Mouse (Mus musculus) liver, embryonic 14.5 days (tissue): ENCODE results near the gene Stk24. TPM values are rescaled to one million over a fixed set of nuclear protein-coding genes. Genes with fewer than 3 reads are reported as not detected.

Source experiments
- ATAC-seq: fragments of 200-750 bp; cut with Nextera tagmentation; 2 replicates; pipeline ENCODE4 v1.8.0; 2017; ENCODE audit warnings: moderate number of reproducible peaks, mild to moderate bottlenecking, moderate library complexity; ENCODE audit not compliant: insufficient read depth
- DNase-seq, 3 experiments: peaks; one replicate each; pipeline ENCODE4 v3.0.0-alpha.2; 2012 to 2013; ENCODE audit warnings: low read depth in 3 of 3, low spot score in 3 of 3
- H3K27ac ChIP-seq: fragments of 300-500 bp; sonication (generic); 2 replicates; pipeline ENCODE4 v1.5.1; 2014; ENCODE audit warnings: moderate library complexity, mild to moderate bottlenecking, control low read depth, inconsistent platforms
- H3K27me3 ChIP-seq: fragments of 300-500 bp; sonication (generic); 2 replicates; pipeline ENCODE4 v1.6.1; 2014; ENCODE audit warnings: mild to moderate bottlenecking, low read length, moderate library complexity; ENCODE audit not compliant: control insufficient read depth, insufficient read depth
- H3K36me3 ChIP-seq: fragments of 300-500 bp; sonication (generic); replicated peaks from 2 replicates; pipeline ENCODE4 v1.6.1; 2014; ENCODE audit warnings: low read depth; ENCODE audit not compliant: control insufficient read depth, insufficient read depth
- H3K4me1 ChIP-seq, 2 experiments: fragments of 200-500 bp in 1 of 2; fragments of 300-500 bp in 1 of 2; sonication (generic) in 1 of 2; replicated peaks; 2 replicates each; pipeline ENCODE4 v1.6.1; 2012 to 2014; ENCODE audit warnings: antibody characterized with exemption in 1 of 2, inconsistent platforms in 1 of 2, low read length in 1 of 2; ENCODE audit not compliant: control insufficient read depth in 2 of 2, insufficient read depth in 2 of 2
- H3K4me2 ChIP-seq: fragments of 300-500 bp; sonication (generic); 2 replicates; pipeline ENCODE4 v1.6.1; 2014; ENCODE audit warnings: low read depth, mild to moderate bottlenecking, control low read depth, moderate library complexity
- H3K4me3 ChIP-seq, 2 experiments: fragments of 200-500 bp in 1 of 2; fragments of 300-500 bp in 1 of 2; sonication (generic) in 1 of 2; 2 replicates each; pipeline ENCODE4 v1.5.1; 2012 to 2014; ENCODE audit warnings: low read depth in 2 of 2, low read length in 2 of 2, mild to moderate bottlenecking in 2 of 2, control low read depth in 1 of 2, inconsistent platforms in 1 of 2, moderate library complexity in 1 of 2; ENCODE audit not compliant: insufficient read depth in 1 of 2
- H3K9ac ChIP-seq: fragments of 300-500 bp; sonication (generic); replicated peaks from 2 replicates; pipeline ENCODE4 v1.6.1; 2014; ENCODE audit warnings: mild to moderate bottlenecking, control low read depth, moderate library complexity
- H3K9me3 ChIP-seq: fragments of 300-500 bp; sonication (generic); 2 replicates; pipeline ENCODE4 v1.6.1; 2016; ENCODE audit warnings: low read length, mixed read lengths; ENCODE audit not compliant: control insufficient read depth
- CTCF ChIP-seq: IDR thresholded peaks from 2 replicates; pipeline ENCODE4 v1.5.1; 2016; ENCODE audit warnings: antibody characterized with exemption, low read depth, control low read depth
- EP300 ChIP-seq: IDR thresholded peaks from 2 replicates; pipeline ENCODE4 v1.6.1; 2016; ENCODE audit warnings: antibody characterized with exemption, low read depth
- WGBS: fragments of 180-500 bp; shearing (Covaris S2); extraction: QIAGEN DNeasy Blood & Tissue Kit; methylation state at CpG from one replicate; pipeline ENCODE4 v1.1.7; 2014; ENCODE audit not compliant: insufficient replicate concordance; 5-methylcytosine and 5-hydroxymethylcytosine counted together
- polyA plus RNA-seq, 2 experiments: library from polyadenylated mRNA; depleted of rRNA in 1 of 2; stranded (reverse) in 1 of 2; unstranded in 1 of 2; fragments of >200 nt; fragmentation: Nextera tagmentation in 1 of 2; extraction: Ambion mirVana in 1 of 2; gene quantifications; 2 replicates each; pipeline versions ENCODE4 v1.2.1 to v1.2.3; 2012 to 2014

Stk24 gene
- polyA plus RNA-seq, 2 experiments: 22.5 to 31.0 TPM

GRCm38 (mm10) chr14:121397471-121397870 lies 17.7 kb upstream of the Stk24 start:
- TF ChIP-seq CTCF: no peak
- TF ChIP-seq EP300: no peak
- no peaks in the 10 kb centered on the region for H3K9me3 ChIP-seq
- no peak for DNase-seq
- ATAC-seq: no peak
- H3K4me2 ChIP-seq: no peak overlapping the region
- H3K9ac ChIP-seq: no peak overlapping the region
- no peaks in the 10 kb centered on the region for H3K27me3 ChIP-seq
- H3K4me3 ChIP-seq: no peak overlapping the region
- H3K36me3 ChIP-seq: no peaks in the 10 kb centered on the region
- no peak overlapping the region for H3K27ac ChIP-seq
- no peaks in the 10 kb centered on the region for H3K4me1 ChIP-seq
- 71% methylated on average over 1 of the region's 1 CpGs for WGBS

DNA sequence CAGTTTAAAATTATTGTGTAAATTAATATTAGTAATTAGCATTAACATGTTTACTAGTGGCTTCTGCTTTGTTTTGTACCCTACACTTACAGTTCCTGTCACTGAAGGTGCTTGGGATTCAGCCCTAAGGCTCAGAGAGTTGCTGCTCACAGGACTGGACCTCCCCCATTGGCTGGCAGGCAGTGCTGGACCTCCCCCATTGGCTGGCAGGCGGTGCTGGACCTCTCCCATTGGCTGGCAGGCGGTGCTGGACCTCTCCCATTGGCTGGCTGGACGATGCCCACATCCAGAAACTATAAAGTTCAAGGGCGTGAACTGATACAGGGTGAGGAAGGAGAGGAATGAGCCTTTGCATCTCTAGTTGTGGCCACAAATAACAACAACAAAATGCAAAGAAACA lies 15.3 kb upstream of the Stk24 start:
- WGBS: 60% methylated on average over 4 of the region's 4 CpGs
- no peak for DNase-seq
- Histone ChIP-seq H3K36me3 (no peaks in the 10 kb centered on the region), H3K9ac (no peak overlapping the region), H3K4me3 (no peak overlapping the region), H3K27me3 (no peaks in the 10 kb centered on the region), H3K27ac (no peak overlapping the region), H3K4me2 (no peak overlapping the region), H3K4me1 (no peaks in the 10 kb centered on the region), H3K9me3 (no peaks in the 10 kb centered on the region)
- TF ChIP-seq CTCF (no peak), EP300 (no peak)
- peak; percentile 51; the same call in 1 of the 2 replicates for ATAC-seq

- no peak overlapping the region for H3K4me3 ChIP-seq
- no peak for ATAC-seq
- H3K27ac ChIP-seq: no peak overlapping the region
- no peak for DNase-seq
- no peaks in the 10 kb centered on the region for H3K4me1 ChIP-seq
- no peak overlapping the region for H3K9ac ChIP-seq
- H3K36me3 ChIP-seq: no peaks in the 10 kb centered on the region
- H3K4me2 ChIP-seq: no peak overlapping the region
- no peak for TF ChIP-seq CTCF
- no peak for TF ChIP-seq EP300
- no peaks in the 10 kb centered on the region for H3K9me3 ChIP-seq
- 78% methylated on average over 5 of the region's 5 CpGs for WGBS
- H3K27me3 ChIP-seq: no peaks in the 10 kb centered on the region
Observed at GRCm38 (mm10) chr14:121391927-121392326, 12.1 kb upstream of the Stk24 start.

- H3K27ac ChIP-seq: no peak overlapping the region
- no peaks in the 10 kb centered on the region for H3K9me3 ChIP-seq
- H3K27me3 ChIP-seq: no peaks in the 10 kb centered on the region; the same call in 1 of the 2 replicates
- H3K4me3 ChIP-seq: no peak overlapping the region
- ATAC-seq (no peak), DNase-seq (no peak)
- H3K9ac ChIP-seq: no peak overlapping the region
- no peak overlapping the region for H3K4me2 ChIP-seq
- TF ChIP-seq EP300: no peak
- TF ChIP-seq CTCF: no peak
- 78% methylated on average over 1 of the region's 1 CpGs for WGBS
- H3K4me1 ChIP-seq: no peaks in the 10 kb centered on the region
- H3K36me3 ChIP-seq: no peaks in the 10 kb centered on the region
Observed at GRCm38 (mm10) chr14:121387760-121388159, 7.9 kb upstream of the Stk24 start.

- no peak for DNase-seq
- no peak overlapping the region for H3K27ac ChIP-seq
- H3K9me3 ChIP-seq: no peaks in the 10 kb centered on the region
- H3K4me1 ChIP-seq: no peaks in the 10 kb centered on the region
- no peak overlapping the region for H3K9ac ChIP-seq
- ATAC-seq: no peak
- no peak overlapping the region for H3K4me2 ChIP-seq
- H3K27me3 ChIP-seq: no peaks in the 10 kb centered on the region; the same call in 1 of the 2 replicates
- TF ChIP-seq EP300 (no peak), CTCF (no peak)
- no peaks in the 10 kb centered on the region for H3K36me3 ChIP-seq
- 75% methylated on average over 8 of the region's 8 CpGs for WGBS
- no peak overlapping the region for H3K4me3 ChIP-seq
Observed at GRCm38 (mm10) chr14:121385440-121385839, 5.6 kb upstream of the Stk24 start.
